Mouse (Mus musculus): ENCODE measurements around the gene Tunar.

The Tunar gene

GRCm38 (mm10) chr12:105337290-105338005 lies 3.8 kb downstream of the Tunar start:
- no peaks in the 10 kb centered on the region for H3K9me3 ChIP-seq (ENCODE audit: low read length)
- TF ChIP-seq POU5F1 (IDR thresholded peaks at IDR 0.05; ENCODE audit: borderline replicate concordance, low read length) (no peak), NANOG (IDR thresholded peaks at IDR 0.05; ENCODE audit: borderline replicate concordance, low read length) (no peak)
- peaks cover 40% of the 10 kb centered on the region for H3K4me1 ChIP-seq (replicated peaks; ENCODE audit: low read depth, low read length)
- peak overlapping the region; percentile 90 for H3K4me3 ChIP-seq (replicated peaks; ENCODE audit: low read length)
- peaks cover 48% of the 10 kb centered on the region for H3K27me3 ChIP-seq (ENCODE audit: insufficient read depth, low read length)
- no peaks in the 10 kb centered on the region for H3K36me3 ChIP-seq (ENCODE audit: insufficient read depth, low read length)

DNA sequence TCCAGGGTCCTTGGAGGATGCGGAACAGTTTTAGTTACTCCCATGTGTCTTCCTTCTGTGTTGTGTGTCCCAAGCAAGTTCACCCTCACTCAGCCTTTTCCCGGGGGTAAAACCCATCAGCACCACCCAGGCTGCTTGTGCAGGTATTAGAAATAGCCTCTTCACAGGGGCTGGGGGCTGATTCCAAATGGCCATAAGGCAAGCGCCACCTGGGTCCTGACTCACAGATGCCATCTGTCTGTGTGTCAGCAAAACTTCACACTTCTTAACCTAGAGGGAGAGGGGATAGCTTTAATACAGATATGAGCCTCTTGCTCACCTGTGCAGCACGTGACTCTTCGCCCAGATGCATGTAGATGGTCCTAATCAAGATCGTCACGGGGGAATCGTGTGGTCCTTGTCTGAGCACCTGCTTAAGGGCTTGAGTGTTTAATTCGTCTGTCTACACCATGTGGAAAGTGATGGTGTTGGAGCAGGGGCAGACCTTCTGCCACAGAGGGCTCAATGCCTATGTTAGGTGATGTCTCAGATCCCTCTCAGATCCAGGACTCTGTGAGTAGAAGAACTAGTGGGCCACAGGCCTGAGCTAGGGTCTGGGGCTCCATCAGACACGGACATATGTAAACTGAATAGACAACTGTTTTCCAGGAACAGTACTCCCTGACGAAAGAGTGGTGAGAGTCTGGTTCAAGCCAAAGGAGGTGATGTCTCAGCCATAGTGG lies 4.7 kb downstream of the Tunar start:
- Histone ChIP-seq H3K9me3 (ENCODE audit: low read length) (no peaks in the 10 kb centered on the region), H3K4me1 (replicated peaks; ENCODE audit: low read depth, low read length) (peaks cover 43% of the 10 kb centered on the region), H3K4me3 (replicated peaks; ENCODE audit: low read length) (no peak overlapping the region), H3K36me3 (ENCODE audit: insufficient read depth, low read length) (no peaks in the 10 kb centered on the region), H3K27me3 (ENCODE audit: insufficient read depth, low read length) (peaks cover 48% of the 10 kb centered on the region)
- TF ChIP-seq CTCF (conservative IDR thresholded peaks at IDR 0.05; ENCODE audit: low read length): no peak
- no peak for TF ChIP-seq NANOG (IDR thresholded peaks at IDR 0.05; ENCODE audit: borderline replicate concordance, low read length)
- no peak for TF ChIP-seq POU5F1 (IDR thresholded peaks at IDR 0.05; ENCODE audit: borderline replicate concordance, low read length)

- Histone ChIP-seq H3K36me3 (ENCODE audit: insufficient read depth, low read length) (no peaks in the 10 kb centered on the region), H3K4me3 (replicated peaks; ENCODE audit: low read length) (no peak overlapping the region), H3K27me3 (ENCODE audit: insufficient read depth, low read length) (peaks cover 32% of the 10 kb centered on the region), H3K9me3 (ENCODE audit: low read length) (no peaks in the 10 kb centered on the region), H3K4me1 (replicated peaks; ENCODE audit: low read depth, low read length) (peaks cover 27% of the 10 kb centered on the region)
- TF ChIP-seq CTCF (conservative IDR thresholded peaks at IDR 0.05; ENCODE audit: low read length) (no peak), POU5F1 (IDR thresholded peaks at IDR 0.05; ENCODE audit: borderline replicate concordance, low read length) (no peak), NANOG (IDR thresholded peaks at IDR 0.05; ENCODE audit: borderline replicate concordance, low read length) (no peak)
These were observed 7.9 kb downstream of the Tunar start for GRCm38 (mm10) chr12:105341523-105341922.

DNA sequence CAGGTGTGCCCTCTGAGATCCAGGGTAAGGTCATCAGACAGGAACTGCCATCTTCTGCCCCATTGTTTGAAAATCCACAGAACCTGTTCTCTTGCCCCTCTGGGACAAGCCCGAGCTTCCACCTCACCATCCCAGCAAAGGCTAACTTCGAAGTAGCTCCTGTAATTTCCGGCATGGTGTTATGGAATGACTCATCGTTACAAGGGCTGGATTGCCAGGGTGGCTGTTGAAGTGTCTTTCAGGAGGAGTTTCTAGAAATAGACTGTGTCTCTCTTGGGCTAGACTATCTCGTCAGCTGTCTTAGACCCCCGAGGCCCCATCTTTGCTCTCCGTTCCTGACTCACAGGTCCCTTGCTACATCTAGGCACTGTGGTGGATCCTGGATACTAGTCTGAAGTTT lies 10.8 kb downstream of the Tunar start:
- Histone ChIP-seq H3K4me3 (replicated peaks; ENCODE audit: low read length) (no peak overlapping the region), H3K36me3 (ENCODE audit: insufficient read depth, low read length) (no peaks in the 10 kb centered on the region)

DNA sequence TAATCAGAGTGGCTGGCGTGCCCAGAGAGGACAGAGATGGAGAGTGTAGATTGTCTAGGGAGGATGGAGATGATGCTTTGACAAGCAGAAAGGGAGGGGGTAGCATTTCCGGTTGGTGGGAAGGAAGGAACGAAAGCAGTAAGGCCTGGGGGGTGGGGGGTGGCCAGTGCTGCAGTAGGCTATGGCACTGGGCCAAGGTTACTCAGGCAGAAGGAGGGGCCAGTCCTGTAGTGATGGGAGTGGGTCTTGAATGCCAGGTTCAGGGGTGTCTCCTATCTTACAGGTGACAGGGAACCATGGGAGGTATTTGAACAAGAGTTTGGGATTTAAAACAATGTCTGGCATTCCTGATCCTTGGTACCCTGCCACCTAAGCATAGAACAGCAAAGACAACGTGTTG lies 13.2 kb downstream of the Tunar start:
- H3K9me3 ChIP-seq (ENCODE audit: low read length): no peaks in the 10 kb centered on the region
- no peaks in the 10 kb centered on the region for H3K36me3 ChIP-seq (ENCODE audit: insufficient read depth, low read length)
- peaks cover 15% of the 10 kb centered on the region for H3K4me1 ChIP-seq (replicated peaks; ENCODE audit: low read depth, low read length)
- no peak overlapping the region for H3K4me3 ChIP-seq (replicated peaks; ENCODE audit: low read length)
- TF ChIP-seq NANOG (IDR thresholded peaks at IDR 0.05; ENCODE audit: borderline replicate concordance, low read length) (no peak), CTCF (conservative IDR thresholded peaks at IDR 0.05; ENCODE audit: low read length) (no peak), POU5F1 (IDR thresholded peaks at IDR 0.05; ENCODE audit: borderline replicate concordance, low read length) (no peak)
- H3K27me3 ChIP-seq (ENCODE audit: insufficient read depth, low read length): no peaks in the 10 kb centered on the region

More for the DNA sequence above, 10.8 kb downstream of the Tunar start:
- H3K27me3 ChIP-seq (ENCODE audit: insufficient read depth, low read length): peaks cover 7% of the 10 kb centered on the region
- peaks cover 16% of the 10 kb centered on the region for H3K4me1 ChIP-seq (replicated peaks; ENCODE audit: low read depth, low read length)
- no peaks in the 10 kb centered on the region for H3K9me3 ChIP-seq (ENCODE audit: low read length)
- TF ChIP-seq POU5F1 (IDR thresholded peaks at IDR 0.05; ENCODE audit: borderline replicate concordance, low read length) (no peak), NANOG (IDR thresholded peaks at IDR 0.05; ENCODE audit: borderline replicate concordance, low read length) (no peak), CTCF (conservative IDR thresholded peaks at IDR 0.05; ENCODE audit: low read length) (no peak)

DNA sequence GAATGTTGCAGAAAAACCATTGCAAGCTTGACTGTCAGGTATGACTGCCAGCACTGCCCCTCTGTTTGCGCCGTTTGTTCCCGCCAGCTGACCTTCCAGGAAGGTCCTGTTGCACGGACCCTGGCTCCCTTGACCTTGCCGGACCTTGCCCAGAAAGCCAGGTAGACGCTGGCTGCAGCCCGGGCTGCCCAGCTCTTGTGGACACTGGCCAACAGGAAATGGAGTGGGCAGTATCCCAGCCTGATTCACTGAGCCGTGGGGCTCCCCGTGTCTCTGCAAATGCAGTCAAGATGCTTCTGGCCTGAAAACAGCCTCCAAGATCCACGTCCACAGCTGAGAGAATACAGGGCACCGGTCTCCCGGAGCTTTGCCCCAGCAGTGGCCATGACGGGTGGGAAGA lies 13.6 kb downstream of the Tunar start:
- no peaks in the 10 kb centered on the region for H3K36me3 ChIP-seq (ENCODE audit: insufficient read depth, low read length)
- H3K4me3 ChIP-seq (replicated peaks; ENCODE audit: low read length): no peak overlapping the region
- H3K9me3 ChIP-seq (ENCODE audit: low read length): no peaks in the 10 kb centered on the region
- H3K27me3 ChIP-seq (ENCODE audit: insufficient read depth, low read length): no peaks in the 10 kb centered on the region
- TF ChIP-seq CTCF (conservative IDR thresholded peaks at IDR 0.05; ENCODE audit: low read length): no peak
- TF ChIP-seq NANOG (IDR thresholded peaks at IDR 0.05; ENCODE audit: borderline replicate concordance, low read length): no peak
- TF ChIP-seq POU5F1 (IDR thresholded peaks at IDR 0.05; ENCODE audit: borderline replicate concordance, low read length): no peak
- H3K4me1 ChIP-seq (replicated peaks; ENCODE audit: low read depth, low read length): peaks cover 14% of the 10 kb centered on the region

GRCm38 (mm10) chr12:105354266-105354665 lies 20.6 kb downstream of the Tunar start:
- Histone ChIP-seq H3K4me1 (replicated peaks; ENCODE audit: low read depth, low read length) (peaks cover 5% of the 10 kb centered on the region; the same call in 1 of the 2 replicates), H3K4me3 (replicated peaks; ENCODE audit: low read length) (no peak overlapping the region), H3K27me3 (ENCODE audit: insufficient read depth, low read length) (no peaks in the 10 kb centered on the region), H3K36me3 (ENCODE audit: insufficient read depth, low read length) (no peaks in the 10 kb centered on the region), H3K9me3 (ENCODE audit: low read length) (no peaks in the 10 kb centered on the region)
- no peak for TF ChIP-seq CTCF (conservative IDR thresholded peaks at IDR 0.05; ENCODE audit: low read length)
- TF ChIP-seq NANOG (IDR thresholded peaks at IDR 0.05; ENCODE audit: borderline replicate concordance, low read length): no peak
- TF ChIP-seq POU5F1 (IDR thresholded peaks at IDR 0.05; ENCODE audit: borderline replicate concordance, low read length): no peak

DNA sequence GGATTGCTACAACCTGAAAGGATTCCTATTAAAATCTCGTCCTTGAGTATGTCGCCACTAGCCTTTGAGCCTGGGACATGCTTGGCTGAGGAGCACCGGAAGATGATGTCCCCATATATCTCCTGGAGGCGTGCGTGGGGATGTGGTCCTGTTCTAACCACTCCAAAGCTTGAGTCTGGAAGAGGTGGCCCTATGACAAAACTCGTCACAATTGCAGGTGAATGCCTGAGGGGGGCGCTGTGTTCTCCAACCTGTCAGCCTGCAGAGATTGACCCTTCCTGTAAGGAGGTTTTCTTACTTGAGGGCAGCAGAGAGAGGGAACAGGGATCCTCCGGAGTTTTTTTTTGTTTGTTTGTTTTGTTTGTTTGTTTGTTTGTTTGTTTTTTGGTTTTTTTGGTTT lies 21.1 kb downstream of the Tunar start:
- H3K4me3 ChIP-seq (replicated peaks; ENCODE audit: low read length): no peak overlapping the region
- H3K4me1 ChIP-seq (replicated peaks; ENCODE audit: low read depth, low read length): peaks cover 5% of the 10 kb centered on the region; the same call in 1 of the 2 replicates
- H3K27me3 ChIP-seq (ENCODE audit: insufficient read depth, low read length): no peaks in the 10 kb centered on the region
- no peaks in the 10 kb centered on the region for H3K9me3 ChIP-seq (ENCODE audit: low read length)
- TF ChIP-seq NANOG (IDR thresholded peaks at IDR 0.05; ENCODE audit: borderline replicate concordance, low read length) (no peak), CTCF (conservative IDR thresholded peaks at IDR 0.05; ENCODE audit: low read length) (peak; percentile 39)
- no peaks in the 10 kb centered on the region for H3K36me3 ChIP-seq (ENCODE audit: insufficient read depth, low read length)
